Mouse (Mus musculus) cortical plate, adult 2 months (tissue): ENCODE measurements at regions not wholly inside any gene's neighbourhood (a gene's known extent, or its start where the extent isn't known, plus 50 kb on each side); places are given as distances from the start of the nearest gene placed in this dataset.

Experiments used
- H3K27ac ChIP-seq: fragments of 200-500 bp; 2 replicates; pipeline ENCODE4 v1.5.1; 2012; ENCODE audit warnings: low read length, control low read depth, inconsistent platforms; ENCODE audit not compliant: insufficient read depth
- H3K4me1 ChIP-seq: fragments of 200-500 bp; 2 replicates; pipeline ENCODE4 v1.6.1; 2011; ENCODE audit warnings: low read length; ENCODE audit not compliant: control insufficient read depth, insufficient read depth
- H3K4me3 ChIP-seq: fragments of 200-500 bp; 2 replicates; pipeline ENCODE4 v1.5.1; 2011; ENCODE audit warnings: mild to moderate bottlenecking, low read length, control low read depth; ENCODE audit not compliant: insufficient read depth
- CTCF ChIP-seq: fragments of 200-500 bp; IDR thresholded peaks from 2 replicates; pipeline ENCODE4 v1.5.1; 2011; ENCODE audit warnings: mild to moderate bottlenecking, control low read depth, low read length; ENCODE audit not compliant: insufficient read depth; ENCODE audit errors: extremely low read depth
- POLR2A ChIP-seq: fragments of 200-500 bp; IDR thresholded peaks from 2 replicates; pipeline ENCODE4 v1.6.1; 2011; ENCODE audit warnings: mild to moderate bottlenecking, low read length, control low read depth; ENCODE audit not compliant: insufficient read depth; ENCODE audit errors: extremely low read depth

GRCm38 (mm10) chr19:26014620-26015180 is 342.5 kb downstream of the Dmrt2 start:
- TF ChIP-seq POLR2A (no peak), CTCF (no peak)
- H3K4me1 ChIP-seq: no peaks in the 10 kb centered on the region
- H3K27ac ChIP-seq: no peak overlapping the region
- no peak overlapping the region for H3K4me3 ChIP-seq

GRCm38 (mm10) chr19:26021141-26021540 is 348.9 kb downstream of the Dmrt2 start:
- H3K4me1 ChIP-seq: no peaks in the 10 kb centered on the region

GRCm38 (mm10) chr19:26026103-26026502 is 353.9 kb downstream of the Dmrt2 start:
- no peak for TF ChIP-seq POLR2A
- TF ChIP-seq CTCF: no peak
- no peak overlapping the region for H3K4me3 ChIP-seq
- H3K4me1 ChIP-seq: no peaks in the 10 kb centered on the region
- no peak overlapping the region for H3K27ac ChIP-seq

More at GRCm38 (mm10) chr19:26021141-26021540, 348.9 kb downstream of the Dmrt2 start:
- no peak overlapping the region for H3K27ac ChIP-seq
- H3K4me3 ChIP-seq: no peak overlapping the region
- no peak for TF ChIP-seq CTCF
- TF ChIP-seq POLR2A: no peak

DNA sequence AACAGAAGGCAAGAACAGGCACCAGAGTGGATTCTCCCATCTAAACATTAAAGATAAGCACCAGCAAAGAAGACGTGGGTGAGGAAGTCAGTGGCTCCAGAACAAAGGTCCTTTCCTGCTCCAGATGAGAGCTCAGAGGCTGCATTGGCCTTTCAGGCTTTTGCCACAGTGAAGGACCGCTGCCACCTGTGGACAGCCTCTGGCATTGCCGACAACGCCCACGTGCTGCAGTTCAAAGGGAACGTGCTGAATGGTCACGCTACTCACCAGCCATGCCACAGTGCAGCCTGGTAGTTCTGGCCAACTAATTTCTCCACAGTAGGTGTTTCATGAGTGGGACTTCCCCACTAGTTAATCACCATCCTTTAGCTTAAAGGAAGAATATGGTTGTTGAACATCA is 365.1 kb downstream of the Dmrt2 start:
- H3K4me1 ChIP-seq: no peaks in the 10 kb centered on the region
- H3K4me3 ChIP-seq: no peak overlapping the region
- no peak for TF ChIP-seq POLR2A
- no peak for TF ChIP-seq CTCF
- H3K27ac ChIP-seq: no peak overlapping the region

DNA sequence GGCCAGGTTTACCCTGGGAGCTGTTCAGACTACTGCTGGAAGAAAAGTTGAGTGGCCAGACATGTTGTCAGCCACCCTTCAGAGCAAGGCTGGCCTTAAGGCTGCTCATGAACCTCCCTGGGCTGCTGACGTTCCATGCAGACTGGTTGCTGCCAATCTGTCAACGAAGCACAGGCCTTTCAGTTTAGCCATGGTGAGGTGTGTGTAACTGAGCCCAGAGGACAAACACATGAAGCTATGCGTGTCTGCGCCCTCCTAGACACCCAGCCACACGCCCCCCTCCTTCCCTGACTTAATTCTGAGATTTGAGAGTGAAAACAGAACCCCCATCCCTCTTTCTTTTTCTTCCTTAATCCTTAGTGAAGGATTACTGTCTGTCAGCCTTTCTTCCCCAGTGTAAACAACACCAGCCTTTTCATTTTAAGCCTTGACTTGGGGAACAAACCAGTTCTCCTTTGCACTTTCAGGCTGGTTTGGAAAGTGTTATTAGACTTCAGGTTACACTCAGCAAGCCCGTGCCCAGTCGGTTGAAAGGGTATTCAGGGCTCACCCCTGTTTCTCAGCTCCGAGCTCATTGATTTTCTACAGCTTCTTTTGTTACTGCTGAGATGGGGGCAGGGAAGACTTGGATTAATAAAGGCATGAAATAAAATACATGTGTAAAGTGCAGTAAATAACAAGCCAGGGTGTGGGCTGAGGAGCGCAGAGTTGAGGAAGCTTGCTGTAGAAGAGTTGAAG is 379.4 kb downstream of the Dmrt2 start:
- no peaks in the 10 kb centered on the region for H3K4me1 ChIP-seq
- no peak overlapping the region for H3K27ac ChIP-seq
- H3K4me3 ChIP-seq: no peak overlapping the region
- TF ChIP-seq POLR2A (no peak), CTCF (no peak)

DNA sequence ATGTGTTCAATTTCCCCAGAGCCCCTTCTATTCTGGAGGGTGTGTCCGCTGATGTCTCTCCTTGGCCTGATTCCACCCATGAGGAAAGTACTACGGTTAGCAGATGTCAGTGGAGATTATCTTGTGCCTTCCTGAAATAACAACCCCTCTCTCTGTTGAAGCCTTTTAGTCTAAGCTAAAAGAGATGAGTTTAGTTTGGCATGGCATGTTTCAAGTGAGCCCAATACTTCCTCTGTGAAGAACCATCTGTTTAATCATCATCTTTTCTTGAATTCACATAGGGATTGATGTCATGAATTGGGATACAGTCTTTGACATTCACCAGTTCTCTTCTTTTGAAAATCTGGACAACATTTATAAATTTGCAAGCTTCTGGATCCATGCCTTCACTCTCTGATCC is 387.5 kb downstream of the Dmrt2 start:
- TF ChIP-seq CTCF (no peak), POLR2A (no peak)
- no peak overlapping the region for H3K4me3 ChIP-seq
- H3K4me1 ChIP-seq: no peaks in the 10 kb centered on the region
- no peak overlapping the region for H3K27ac ChIP-seq

- Histone ChIP-seq H3K27ac (no peak overlapping the region), H3K4me3 (no peak overlapping the region), H3K4me1 (no peaks in the 10 kb centered on the region)
- TF ChIP-seq CTCF (no peak), POLR2A (no peak)
Measured at GRCm38 (mm10) chr19:26068553-26068952, 396.3 kb downstream of the Dmrt2 start.

DNA sequence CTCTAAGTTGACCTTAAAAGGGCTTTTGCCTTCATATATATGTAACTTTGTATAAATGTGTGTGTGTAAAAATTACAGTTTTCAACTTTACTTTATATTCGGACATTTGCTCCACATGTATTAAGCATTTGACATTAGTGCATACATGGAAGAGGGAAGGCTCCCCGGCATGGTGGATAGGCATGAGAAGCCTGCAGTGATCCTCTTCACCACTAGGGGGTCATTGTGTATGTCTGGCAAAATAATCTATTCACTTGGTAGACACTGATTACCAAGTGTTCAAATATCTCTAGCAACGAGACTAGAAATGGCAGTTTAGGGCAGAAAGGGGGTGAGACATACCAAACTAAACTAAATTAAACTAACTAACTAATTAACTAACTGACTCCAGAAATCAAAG is 397.7 kb downstream of the Dmrt2 start:
- Histone ChIP-seq H3K4me1 (no peaks in the 10 kb centered on the region), H3K4me3 (no peak overlapping the region), H3K27ac (no peak overlapping the region)
- TF ChIP-seq POLR2A (no peak), CTCF (no peak)

- Histone ChIP-seq H3K4me3 (no peak overlapping the region), H3K27ac (no peak overlapping the region), H3K4me1 (no peaks in the 10 kb centered on the region)
- TF ChIP-seq POLR2A (no peak), CTCF (no peak)
Measured at GRCm38 (mm10) chr19:26088318-26088717, 416.1 kb downstream of the Dmrt2 start.

- no peak for TF ChIP-seq POLR2A
- TF ChIP-seq CTCF: no peak
- H3K4me3 ChIP-seq: no peak overlapping the region
- no peak overlapping the region for H3K27ac ChIP-seq
- no peaks in the 10 kb centered on the region for H3K4me1 ChIP-seq
Measured at GRCm38 (mm10) chr19:26091386-26091785, 419.2 kb downstream of the Dmrt2 start.
